Mouse (Mus musculus): ENCODE data around the gene Chpt1.
"Not testable (repeated sequence)": the region's sequence is repeated elsewhere in the genome, so short reads cannot be mapped to it uniquely, and the experiment has no call there.

The Chpt1 gene

DNA sequence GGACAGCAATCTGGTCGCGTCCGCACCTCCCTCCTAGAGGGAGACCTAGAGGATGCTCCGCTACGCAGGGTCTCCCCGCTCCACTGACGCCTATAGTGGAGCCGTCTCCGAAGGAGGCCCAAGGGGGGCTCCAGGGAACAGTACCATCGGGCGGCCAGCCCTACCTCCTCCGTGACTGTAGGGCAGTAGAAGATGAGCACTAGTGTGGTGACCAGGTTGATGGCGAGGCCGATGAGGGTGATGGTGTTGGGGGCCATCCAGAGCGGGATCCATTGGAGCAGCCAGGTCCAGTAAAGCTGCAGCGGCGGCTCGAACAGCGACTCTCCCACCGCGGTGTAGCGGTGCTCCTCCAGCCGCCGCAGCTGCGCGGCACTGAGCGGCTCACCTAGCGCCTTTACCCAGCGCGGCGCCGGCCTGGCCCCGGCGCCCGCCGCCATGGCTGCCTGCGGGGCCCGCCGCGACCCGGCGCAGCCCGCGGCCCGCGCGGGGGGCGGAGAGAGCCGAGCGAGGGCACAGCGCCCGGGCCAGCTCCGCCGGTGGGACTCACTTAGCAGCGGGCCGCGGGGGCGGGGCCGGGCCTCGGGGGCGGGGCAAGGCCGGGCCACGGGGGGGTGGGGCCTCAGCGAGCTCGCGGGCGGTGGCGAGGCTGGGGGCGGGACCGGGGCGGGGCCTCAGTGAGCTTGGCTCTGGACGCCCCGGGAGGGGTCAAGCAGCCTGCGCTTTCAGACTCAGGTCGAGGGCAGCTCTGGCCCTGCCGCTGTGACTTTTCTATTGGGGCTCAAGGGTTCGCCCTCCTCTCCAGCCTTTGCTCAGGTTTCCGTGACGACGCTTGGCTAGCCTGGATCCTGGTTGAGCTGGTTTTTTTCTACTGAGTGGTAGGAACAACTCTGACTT, at the start of gene Chpt1:
Chpt1 (minus strand) TSS at position 653 of the 894 bp plus-strand sequence.
- DNase-seq (ENCODE audit: low spot score): peak; percentile 59

- DNase-seq (ENCODE audit: low spot score): no peak
Observed at GRCm38 (mm10) chr10:88552738-88553137, 48.9 kb upstream of the Chpt1 start.

- no peak for DNase-seq (ENCODE audit: low spot score)
Observed at GRCm38 (mm10) chr10:88550225-88550624, 46.4 kb upstream of the Chpt1 start.

DNA sequence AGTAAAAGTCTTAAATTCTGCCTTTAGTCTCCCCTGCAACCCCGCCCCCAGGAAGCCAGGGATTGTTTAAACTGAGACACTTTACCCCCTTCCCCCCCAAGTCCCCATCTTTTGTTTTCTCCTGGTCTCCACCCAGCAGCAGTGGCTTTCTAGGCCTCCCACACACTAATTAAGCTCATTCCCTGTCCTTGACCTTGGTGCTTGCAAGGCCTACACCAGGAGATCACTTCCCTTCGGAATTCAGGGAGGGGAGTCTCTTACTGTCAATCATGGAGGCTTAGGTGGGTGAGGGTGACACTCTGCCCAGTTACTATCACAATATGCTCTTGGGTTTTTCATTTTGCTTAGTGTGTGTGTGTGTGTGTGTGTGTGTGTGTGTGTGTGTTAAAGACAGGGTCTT, 43.8 kb upstream of the Chpt1 start:
- DNase-seq (ENCODE audit: low spot score): no peak

DNA sequence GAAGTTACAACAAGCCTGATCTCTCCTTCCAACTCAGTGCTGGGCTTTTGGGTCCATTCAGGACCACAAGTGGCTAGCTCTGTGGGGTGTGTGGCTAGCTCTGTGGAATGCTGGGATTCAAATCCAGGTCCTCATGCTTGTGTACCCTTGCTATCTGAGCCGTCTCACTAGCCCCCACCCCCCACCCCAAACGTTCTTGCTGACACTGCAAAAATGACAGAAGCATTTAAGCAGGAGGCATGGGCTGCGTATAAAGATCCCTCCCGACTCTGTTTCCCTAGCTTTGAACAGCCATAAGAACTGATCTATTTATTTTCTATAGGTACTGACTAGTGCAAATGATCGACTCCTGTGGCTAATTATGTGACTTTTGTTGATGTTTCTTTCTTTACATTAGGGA, 26.8 kb upstream of the Chpt1 start:
- no peak for DNase-seq (ENCODE audit: low spot score)

DNA sequence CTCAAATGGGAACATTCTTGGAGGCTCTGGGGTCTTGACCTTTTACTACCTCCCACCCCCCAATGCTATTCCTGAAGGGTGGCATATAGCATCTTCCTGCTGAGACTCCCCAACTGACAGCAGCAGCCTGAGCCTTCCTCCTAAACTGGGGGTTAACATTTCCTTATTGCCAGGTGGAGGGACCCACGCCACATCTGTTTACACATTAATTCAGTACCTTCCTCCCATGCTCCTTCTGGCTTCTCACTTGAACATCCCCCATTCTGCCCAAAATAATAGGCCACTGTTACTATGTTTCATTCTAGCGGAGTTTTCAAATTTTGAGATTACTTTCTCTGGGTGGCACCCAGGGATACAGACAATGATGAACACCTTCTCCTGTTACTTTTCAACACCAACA, 20.1 kb upstream of the Chpt1 start:
- DNase-seq (ENCODE audit: low spot score): no peak

DNA sequence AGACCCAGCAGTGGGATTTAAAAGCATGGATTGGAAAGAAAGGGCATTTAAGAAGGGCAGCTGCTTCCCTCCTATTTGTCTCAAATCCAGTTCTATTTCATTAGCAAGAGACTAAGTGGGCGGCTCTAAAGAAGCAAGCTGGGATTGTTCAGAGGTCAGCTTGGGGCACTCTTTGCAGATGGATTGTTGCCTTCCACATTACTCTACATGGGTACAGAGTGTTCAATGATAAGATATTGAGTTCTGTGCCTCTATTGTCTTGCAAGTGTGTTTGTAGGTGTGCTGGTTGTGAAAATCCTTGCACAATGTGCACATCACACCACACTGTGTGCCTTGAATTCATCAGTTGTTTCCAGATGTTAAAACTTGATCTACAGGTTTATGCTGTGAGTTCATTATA, 19.3 kb upstream of the Chpt1 start:
- DNase-seq (ENCODE audit: low spot score): no peak

DNA sequence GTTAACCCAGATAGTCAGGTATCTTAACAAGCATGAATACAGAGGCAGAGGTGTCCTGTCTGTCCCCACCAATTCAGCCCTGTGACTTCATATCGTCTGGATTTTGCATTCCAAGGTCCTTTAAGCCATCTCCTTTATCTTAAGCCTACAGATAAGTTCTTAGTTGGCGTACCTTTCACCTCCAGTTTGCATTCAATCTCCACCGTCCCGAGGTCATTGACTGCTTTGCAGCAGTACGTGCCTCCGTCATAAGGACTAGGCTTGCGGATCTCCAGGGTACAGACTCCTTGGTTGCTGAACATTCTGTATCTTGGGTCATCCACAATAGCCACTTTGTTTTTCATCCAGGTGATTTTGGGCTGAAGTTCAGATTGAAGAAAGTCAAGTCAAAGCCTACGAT, 18.9 kb upstream of the Chpt1 start:
- DNase-seq (ENCODE audit: low spot score): no peak

DNA sequence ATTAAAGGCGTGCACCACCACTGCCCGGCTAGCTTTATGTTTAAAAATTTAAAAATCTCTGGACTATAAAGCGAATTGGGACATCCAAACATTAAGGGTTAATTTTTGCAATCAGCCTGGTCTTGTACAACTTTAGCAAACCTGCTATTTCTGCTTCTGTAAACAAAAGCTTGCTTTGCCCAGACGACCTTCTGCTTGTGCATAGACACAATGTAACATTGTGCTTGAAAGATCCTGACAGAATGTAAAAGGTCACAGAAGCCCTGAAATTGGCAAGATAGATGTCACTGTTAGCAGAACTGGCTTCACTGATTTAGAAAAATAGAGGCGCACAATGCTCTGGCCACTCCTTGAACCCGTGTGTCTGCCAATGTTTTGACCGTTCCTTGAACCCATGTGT, 11.2 kb upstream of the Chpt1 start:
- not testable (repeated sequence) for DNase-seq (ENCODE audit: low spot score)

GRCm38 (mm10) chr10:88514495-88514894, 10.6 kb upstream of the Chpt1 start:
- no peak for DNase-seq (ENCODE audit: low spot score)

DNA sequence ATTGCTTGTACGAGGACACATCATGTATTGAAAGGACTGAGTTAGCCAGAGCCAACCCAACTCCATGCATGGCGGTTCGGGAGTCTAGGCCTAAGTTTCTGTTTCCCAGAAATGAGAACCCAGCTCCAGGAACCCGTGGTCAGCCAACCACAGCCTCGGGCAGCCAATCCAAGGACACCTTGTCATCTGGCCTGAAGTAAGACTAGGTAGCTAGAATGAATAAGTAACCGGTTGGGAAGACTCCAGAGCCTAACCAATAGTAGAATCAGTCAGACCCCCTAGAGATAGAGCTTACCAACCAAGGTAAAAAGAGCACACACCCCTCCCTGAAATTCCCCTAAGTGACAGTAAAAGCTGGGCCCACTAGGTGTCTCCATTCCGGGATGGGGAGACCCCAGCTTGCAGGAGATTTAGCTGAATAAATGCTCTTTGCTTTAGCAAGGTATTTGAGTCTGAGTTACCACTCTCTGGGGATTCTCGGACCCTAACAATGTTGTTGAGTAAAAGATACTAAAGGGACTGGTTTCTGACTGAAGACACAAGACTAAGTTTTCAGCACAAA, 9.8 kb upstream of the Chpt1 start:
- DNase-seq (ENCODE audit: low spot score): no peak

DNA sequence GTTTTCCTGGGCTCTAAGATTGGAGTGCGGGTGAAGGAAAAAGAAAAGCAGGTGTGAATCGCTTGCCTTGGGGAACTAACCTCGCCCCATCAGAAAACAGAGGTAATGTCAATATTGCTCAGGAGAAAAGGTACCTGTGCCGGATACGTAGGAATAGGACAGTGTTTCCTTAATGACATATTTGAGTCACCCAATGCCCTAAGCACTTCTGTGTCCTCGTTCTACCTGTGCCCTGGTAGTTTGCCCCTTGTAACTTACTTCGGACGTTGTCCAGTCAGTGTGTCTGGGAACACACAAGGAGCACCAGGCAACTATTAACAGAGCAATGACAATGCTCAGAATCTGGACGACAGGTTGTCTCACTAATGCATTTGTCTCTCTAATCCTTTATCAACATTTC, 7.5 kb upstream of the Chpt1 start:
- DNase-seq (ENCODE audit: low spot score): no peak

- no peak for DNase-seq (ENCODE audit: low spot score)
Observed at GRCm38 (mm10) chr10:88510503-88511271, 6.8 kb upstream of the Chpt1 start.

DNA sequence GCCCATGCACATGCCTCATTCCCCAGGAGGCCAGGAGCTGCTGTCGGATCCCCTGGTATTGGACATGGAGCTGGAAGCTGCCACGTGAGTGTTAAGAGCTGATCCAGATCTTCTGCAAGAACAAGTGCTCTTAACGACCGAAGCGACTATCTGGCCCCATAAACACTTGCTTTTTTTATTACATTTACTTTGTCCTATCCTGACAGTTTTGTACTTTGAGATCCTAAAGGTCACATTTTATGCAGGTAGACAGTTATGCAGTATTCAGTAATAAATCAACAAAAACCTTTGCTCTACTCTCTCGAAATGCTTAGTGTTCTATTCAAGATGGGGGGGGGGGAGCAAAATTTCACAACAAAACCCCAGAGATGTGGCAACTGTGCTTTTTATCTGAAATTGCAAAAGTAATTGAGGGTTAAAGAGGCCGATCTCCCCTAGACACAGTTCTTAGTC, 3.8 kb upstream of the Chpt1 start:
- DNase-seq (ENCODE audit: low spot score): no peak

GRCm38 (mm10) chr10:88505256-88505655, 1.4 kb upstream of the Chpt1 start:
- no peak for DNase-seq (ENCODE audit: low spot score)

DNA sequence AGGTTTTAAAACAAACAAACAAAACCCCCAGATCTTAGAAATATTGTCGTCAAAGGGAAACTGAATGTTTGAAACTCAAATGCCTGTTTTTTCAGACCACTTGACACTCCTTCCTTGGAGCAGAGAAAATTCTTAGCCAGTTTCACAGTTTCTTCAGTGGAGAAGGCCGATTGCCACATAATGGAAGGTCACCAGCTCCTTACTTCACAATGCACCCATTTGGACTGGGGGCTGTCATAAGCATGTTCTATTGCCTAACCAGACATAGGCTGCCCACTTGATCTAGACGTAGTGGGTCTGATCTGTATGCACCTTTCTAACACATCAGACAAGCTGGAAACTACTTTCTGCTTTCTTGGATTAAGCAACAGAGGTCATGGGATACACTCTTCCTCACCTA, 608 bp upstream of the Chpt1 start:
- DNase-seq (ENCODE audit: low spot score): no peak

- no peak for DNase-seq (ENCODE audit: low spot score)
Observed at GRCm38 (mm10) chr10:88502919-88503318, 954 bp downstream of the Chpt1 start.

DNA sequence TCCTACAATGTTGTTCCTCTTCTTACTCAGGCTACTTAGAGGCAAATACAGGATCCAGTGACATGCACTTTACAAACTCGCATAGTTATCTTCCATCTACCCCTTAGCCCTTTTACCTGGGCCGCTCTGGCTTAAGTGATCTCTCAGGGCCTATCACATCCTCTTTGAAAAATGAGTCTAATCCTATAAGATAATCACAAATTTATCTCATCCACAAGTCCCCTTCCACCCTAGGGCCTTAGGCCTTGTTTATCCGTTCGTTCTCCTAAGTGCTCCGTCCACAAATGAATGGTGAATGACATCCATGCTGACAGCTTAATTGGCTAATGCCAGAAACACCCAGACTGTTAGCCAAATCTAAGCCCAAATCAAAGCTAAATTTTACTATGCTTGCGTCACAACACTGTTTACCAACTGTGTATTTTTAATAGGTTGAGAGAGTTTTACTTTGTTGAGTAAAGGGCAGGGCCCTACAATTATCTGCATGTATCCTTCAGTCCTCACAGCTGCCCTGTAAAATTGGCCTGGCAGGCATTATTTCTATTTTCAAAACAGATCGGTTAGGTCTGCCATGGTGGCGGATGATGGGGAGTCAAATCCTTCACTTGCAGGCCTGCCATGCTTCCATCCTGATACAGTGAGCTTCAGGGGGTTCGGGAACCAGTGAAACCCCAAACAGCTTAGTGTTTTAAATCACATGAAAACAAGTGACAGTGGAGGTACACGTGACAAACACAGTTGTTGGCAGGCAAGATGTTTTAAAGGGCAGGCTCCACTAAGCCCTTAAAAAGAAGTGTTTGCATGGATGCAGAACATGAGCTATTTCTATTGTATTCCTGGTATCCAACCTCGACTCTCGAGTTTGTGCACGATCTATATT, 1.7 kb downstream of the Chpt1 start:
- no peak for DNase-seq (ENCODE audit: low spot score)

DNA sequence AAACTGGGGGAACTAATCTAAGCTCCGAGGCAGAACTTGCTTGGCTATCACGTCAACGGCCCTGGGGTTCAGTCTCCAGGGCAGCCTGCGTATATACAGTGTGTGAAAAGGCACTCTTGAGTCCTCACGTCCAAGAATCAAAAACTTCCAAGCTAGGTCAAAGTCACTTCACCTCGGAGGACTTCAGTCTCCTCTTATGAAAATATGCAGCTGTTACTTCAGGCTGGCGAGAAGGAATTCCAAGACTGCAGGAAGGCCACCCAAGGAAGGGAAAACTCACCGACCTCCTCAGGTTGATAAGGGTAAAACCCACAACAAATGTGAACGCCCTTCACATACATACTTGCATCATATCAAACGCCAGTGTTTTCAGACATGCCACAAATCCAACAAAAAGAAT, 2.5 kb downstream of the Chpt1 start:
- DNase-seq (ENCODE audit: low spot score): no peak

- DNase-seq (ENCODE audit: low spot score): no peak
Observed at GRCm38 (mm10) chr10:88499993-88500392, 3.9 kb downstream of the Chpt1 start.

DNA sequence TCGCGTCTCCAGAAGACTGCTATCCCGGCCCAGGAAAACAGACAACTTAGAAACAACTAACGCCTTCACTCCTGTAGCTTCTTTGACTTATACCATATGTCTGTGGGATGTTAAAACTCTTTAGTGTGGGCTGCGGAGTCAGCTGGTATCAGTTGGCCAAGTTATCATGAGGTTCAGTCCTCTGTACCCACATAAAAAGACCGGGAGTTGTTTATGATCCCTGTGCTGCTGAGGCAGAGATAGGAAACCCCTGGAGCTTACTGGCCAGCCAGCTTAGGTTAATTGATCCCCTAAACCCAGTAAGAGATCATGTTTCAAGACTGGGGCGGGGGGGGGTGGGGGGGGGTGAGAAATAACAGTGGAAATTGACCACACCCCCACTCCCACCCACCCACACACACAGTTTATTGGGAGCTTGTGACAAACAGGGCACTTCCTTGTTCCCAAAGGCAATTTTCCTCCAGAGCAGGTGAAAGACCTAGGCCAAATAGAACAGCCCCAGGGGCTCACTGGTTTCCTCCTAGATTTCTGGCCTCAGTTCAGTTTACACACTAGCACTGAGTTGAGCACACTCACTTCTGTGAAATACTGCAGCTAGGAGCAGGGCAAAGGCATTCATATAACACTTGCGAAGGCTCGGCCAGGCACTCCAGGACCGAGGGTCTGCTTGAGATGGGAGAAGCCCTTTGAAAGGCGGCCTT, 6.9 kb downstream of the Chpt1 start:
- DNase-seq (ENCODE audit: low spot score): no peak
